Mouse (Mus musculus): ENCODE results near the gene Lrmda. TPM values are rescaled to one million over a fixed set of nuclear protein-coding genes. Genes with fewer than 3 reads are reported as not detected.

Lrmda gene
- polyA plus RNA-seq, 1 experiment from 2014 or later: 0.53 TPM

DNA sequence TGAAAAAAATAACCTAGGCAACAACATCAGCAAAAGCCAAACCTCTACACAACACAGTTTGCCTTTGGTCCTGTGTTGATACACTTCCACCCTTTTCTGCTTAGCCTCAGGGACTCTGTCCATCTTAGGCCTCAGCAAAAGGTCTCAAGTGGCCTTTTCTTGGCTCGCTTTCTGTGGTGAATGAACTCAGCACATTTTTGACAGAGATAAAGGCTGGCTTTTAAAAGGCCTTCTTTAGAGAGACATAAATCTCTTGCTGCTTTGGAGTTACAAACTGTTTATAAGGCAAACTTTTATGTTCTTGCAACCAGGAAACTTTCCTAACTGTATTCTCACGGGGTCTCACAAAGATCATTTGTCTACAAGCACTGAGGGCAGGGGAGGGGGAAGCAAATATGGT is 967.2 kb downstream of the Lrmda start:
- Histone ChIP-seq H3K4me2 (replicated peaks; ENCODE audit: low read depth, low read length) (no peak overlapping the region), H3K4me1 (ENCODE audit: control insufficient read depth, insufficient read depth, low read length) (no peaks in the 10 kb centered on the region), H3K4me3 (ENCODE audit: low read length) (no peak overlapping the region), H3K9ac (ENCODE audit: low read depth, low read length) (no peak overlapping the region), H3K27ac (ENCODE audit: low read depth, low read length) (no peak overlapping the region), H3K27me3 (ENCODE audit: control insufficient read depth, insufficient read depth, low read length) (no peaks in the 10 kb centered on the region), H3K9me3 (ENCODE audit: control insufficient read depth, low read length) (no peaks in the 10 kb centered on the region), H3K36me3 (ENCODE audit: control insufficient read depth, insufficient read depth, low read length) (no peaks in the 10 kb centered on the region)
- ATAC-seq (ENCODE audit: low FRiP score, low TSS enrichment): no peak
- WGBS: 51% methylated on average over 2 of the region's 2 CpGs

DNA sequence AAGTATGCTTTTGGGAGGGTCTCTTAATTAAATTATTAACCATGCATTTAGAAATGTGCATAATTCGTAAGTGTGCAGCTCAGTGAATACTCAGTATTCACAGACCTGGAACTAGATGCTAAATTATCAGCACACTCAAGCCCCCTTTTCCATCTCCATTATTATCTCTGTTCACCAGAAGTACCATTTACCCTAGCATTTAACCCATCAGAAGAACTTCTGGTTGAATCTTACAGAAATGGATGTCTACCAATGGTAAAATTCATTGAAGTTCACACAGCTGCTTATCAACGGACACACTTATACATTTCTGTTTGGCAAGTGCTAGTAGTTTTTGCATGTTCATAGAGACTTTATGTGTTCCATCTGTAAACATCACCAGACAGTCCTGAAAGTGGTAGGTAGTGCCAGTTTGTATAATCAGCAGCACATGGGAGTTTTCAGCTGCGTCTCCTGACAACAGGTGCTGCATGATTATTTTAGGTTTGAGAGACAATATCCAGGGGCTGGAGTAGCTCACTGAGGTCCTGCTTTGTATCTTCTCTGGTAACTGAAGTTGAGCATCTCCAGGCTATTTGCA is 968.7 kb downstream of the Lrmda start:
- H3K4me3 ChIP-seq (ENCODE audit: low read length): no peak overlapping the region
- no peak overlapping the region for H3K4me2 ChIP-seq (replicated peaks; ENCODE audit: low read depth, low read length)
- H3K4me1 ChIP-seq (ENCODE audit: control insufficient read depth, insufficient read depth, low read length): no peaks in the 10 kb centered on the region
- 90% methylated on average over 3 of the region's 3 CpGs for WGBS
- no peak overlapping the region for H3K9ac ChIP-seq (ENCODE audit: low read depth, low read length)
- no peaks in the 10 kb centered on the region for H3K9me3 ChIP-seq (ENCODE audit: control insufficient read depth, low read length)
- H3K27ac ChIP-seq (ENCODE audit: low read depth, low read length): no peak overlapping the region
- no peak for ATAC-seq (ENCODE audit: low FRiP score, low TSS enrichment)
- no peaks in the 10 kb centered on the region for H3K27me3 ChIP-seq (ENCODE audit: control insufficient read depth, insufficient read depth, low read length)
- H3K36me3 ChIP-seq (ENCODE audit: control insufficient read depth, insufficient read depth, low read length): no peaks in the 10 kb centered on the region

DNA sequence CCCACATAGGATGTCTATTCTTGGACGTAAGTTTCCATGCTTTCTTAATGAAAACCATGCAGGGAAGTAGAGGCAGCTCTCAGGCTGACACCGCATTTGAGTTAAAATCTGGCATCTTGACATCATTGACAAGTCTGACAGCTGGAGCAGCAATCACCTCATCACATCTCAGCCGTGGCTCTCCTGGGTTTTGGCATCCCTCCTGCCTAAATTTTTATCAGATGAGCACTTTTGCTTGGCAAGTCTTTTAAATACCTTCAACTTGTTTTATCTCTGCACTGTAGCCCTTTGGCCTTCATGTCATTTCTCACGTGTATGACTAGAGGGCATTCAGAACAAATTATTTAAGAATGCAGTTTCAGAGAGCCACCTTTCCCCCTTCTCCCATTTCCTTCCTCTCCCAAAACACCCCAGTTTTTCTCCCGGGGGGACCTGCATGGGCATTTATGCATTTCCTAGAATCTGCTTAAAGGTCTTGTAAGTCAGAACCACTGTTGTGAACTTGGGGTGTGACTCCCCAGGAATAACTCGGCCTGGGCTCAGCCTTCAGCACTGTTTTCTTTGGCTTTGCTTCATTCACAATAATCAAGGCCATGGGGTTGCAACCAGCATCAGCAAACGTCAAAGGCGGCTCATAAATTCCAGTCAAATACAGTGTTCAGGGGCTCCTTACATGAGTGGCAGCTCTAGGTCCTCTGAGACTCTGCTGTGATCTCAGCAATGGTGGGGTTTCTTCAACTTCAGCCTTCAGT is 975.8 kb downstream of the Lrmda start:
- no peaks in the 10 kb centered on the region for H3K36me3 ChIP-seq (ENCODE audit: control insufficient read depth, insufficient read depth, low read length)
- 0 out of 2 replicates have a peak, but pooled peaks have one; percentile 35 for ATAC-seq (ENCODE audit: low FRiP score, low TSS enrichment)
- H3K4me3 ChIP-seq (ENCODE audit: low read length): no peak overlapping the region
- WGBS: 53% methylated on average over 8 of the region's 8 CpGs
- H3K4me2 ChIP-seq (replicated peaks; ENCODE audit: low read depth, low read length): no peak overlapping the region
- H3K4me1 ChIP-seq (ENCODE audit: control insufficient read depth, insufficient read depth, low read length): no peaks in the 10 kb centered on the region; the same call in 1 of the 2 replicates
- no peaks in the 10 kb centered on the region for H3K9me3 ChIP-seq (ENCODE audit: control insufficient read depth, low read length)
- no peaks in the 10 kb centered on the region for H3K27me3 ChIP-seq (ENCODE audit: control insufficient read depth, insufficient read depth, low read length)
- no peak overlapping the region for H3K9ac ChIP-seq (ENCODE audit: low read depth, low read length)
- no peak overlapping the region for H3K27ac ChIP-seq (ENCODE audit: low read depth, low read length)

DNA sequence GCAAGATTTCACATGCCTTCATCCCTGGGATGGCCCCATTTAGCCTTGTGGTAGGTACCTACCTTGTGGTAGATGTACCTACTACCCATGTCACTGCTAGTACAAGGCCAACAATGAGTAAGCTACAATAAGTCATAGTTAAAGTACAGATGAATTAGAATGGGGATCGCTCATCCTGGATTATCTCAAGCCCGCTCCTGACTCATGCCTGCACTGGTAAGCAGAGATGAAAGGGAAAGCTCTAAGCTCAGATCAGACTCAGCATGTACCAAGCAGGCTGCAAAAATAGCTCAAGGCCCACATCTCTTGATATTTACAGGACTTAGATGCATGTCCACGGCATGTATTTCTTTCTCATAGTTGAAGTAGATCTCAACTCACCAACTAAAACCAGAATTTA is 979.4 kb downstream of the Lrmda start:
- ATAC-seq (ENCODE audit: low FRiP score, low TSS enrichment): no peak
- H3K4me1 ChIP-seq (ENCODE audit: control insufficient read depth, insufficient read depth, low read length): no peaks in the 10 kb centered on the region; the same call in 1 of the 2 replicates
- no peak overlapping the region for H3K9ac ChIP-seq (ENCODE audit: low read depth, low read length)
- no peak overlapping the region for H3K4me3 ChIP-seq (ENCODE audit: low read length)
- H3K27me3 ChIP-seq (ENCODE audit: control insufficient read depth, insufficient read depth, low read length): no peaks in the 10 kb centered on the region
- no peaks in the 10 kb centered on the region for H3K36me3 ChIP-seq (ENCODE audit: control insufficient read depth, insufficient read depth, low read length)
- no peak overlapping the region for H3K4me2 ChIP-seq (replicated peaks; ENCODE audit: low read depth, low read length)
- no peak overlapping the region for H3K27ac ChIP-seq (ENCODE audit: low read depth, low read length)
- no peaks in the 10 kb centered on the region for H3K9me3 ChIP-seq (ENCODE audit: control insufficient read depth, low read length)
- 92% methylated on average over 3 of the region's 3 CpGs for WGBS

DNA sequence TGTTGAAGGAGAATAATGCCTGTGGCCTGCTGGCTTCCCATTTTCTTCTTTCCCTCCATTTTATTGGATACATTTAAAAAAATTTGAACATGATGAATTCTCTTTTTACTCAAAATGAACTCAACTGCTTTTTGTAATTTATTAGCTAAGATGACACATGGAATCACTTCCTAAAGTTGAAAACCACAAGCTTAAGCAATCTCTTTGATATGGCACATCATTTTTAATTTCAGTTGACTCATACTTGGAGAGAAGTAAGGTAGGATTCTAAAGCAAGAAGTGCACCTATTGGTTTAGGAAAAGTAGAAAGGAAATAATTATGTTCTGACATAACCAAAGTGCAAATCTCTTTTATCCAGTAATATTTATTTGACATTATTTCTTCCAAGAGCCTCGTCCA is 992.5 kb downstream of the Lrmda start:
- Histone ChIP-seq H3K9me3 (ENCODE audit: control insufficient read depth, low read length) (no peaks in the 10 kb centered on the region), H3K4me3 (ENCODE audit: low read length) (no peak overlapping the region), H3K4me2 (replicated peaks; ENCODE audit: low read depth, low read length) (no peak overlapping the region), H3K4me1 (ENCODE audit: control insufficient read depth, insufficient read depth, low read length) (peaks cover 18% of the 10 kb centered on the region), H3K27ac (ENCODE audit: low read depth, low read length) (no peak overlapping the region), H3K9ac (ENCODE audit: low read depth, low read length) (no peak overlapping the region), H3K27me3 (ENCODE audit: control insufficient read depth, insufficient read depth, low read length) (no peaks in the 10 kb centered on the region), H3K36me3 (ENCODE audit: control insufficient read depth, insufficient read depth, low read length) (no peaks in the 10 kb centered on the region)
- no peak for ATAC-seq (ENCODE audit: low FRiP score, low TSS enrichment)
- WGBS: 85% methylated on average over 1 of the region's 1 CpGs

DNA sequence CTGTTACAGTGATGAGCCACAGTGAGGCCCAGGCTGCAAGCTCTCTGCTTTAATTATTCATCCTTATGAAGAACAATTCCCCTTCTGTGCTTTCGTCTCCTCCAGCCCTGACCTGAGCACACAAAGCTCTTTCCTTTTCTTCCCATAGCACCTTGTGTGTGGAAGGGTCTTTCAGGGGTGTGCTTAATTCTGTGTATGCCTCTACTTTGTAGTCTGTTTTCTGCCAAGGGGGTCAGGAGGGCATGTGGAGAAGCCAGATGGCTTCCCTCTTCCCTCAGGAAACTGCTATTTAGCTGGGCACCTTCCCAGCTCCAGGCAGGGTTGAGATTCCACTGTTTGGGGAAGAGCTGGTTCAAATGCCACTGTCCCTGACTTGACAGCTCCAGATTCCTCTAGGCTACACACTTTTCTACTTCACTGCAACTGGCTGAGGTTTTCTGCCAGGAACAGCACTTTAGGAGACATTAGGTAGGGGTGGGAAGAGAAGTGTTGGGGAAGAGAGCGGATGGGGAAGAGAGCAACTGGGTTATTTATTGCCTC is 995.3 kb downstream of the Lrmda start:
- H3K9ac ChIP-seq (ENCODE audit: low read depth, low read length): no peak overlapping the region
- no peak overlapping the region for H3K4me3 ChIP-seq (ENCODE audit: low read length)
- no peaks in the 10 kb centered on the region for H3K36me3 ChIP-seq (ENCODE audit: control insufficient read depth, insufficient read depth, low read length)
- WGBS: 10% methylated on average over 2 of the region's 2 CpGs
- H3K4me2 ChIP-seq (replicated peaks; ENCODE audit: low read depth, low read length): no peak overlapping the region; the same call in 1 of the 2 replicates
- H3K9me3 ChIP-seq (ENCODE audit: control insufficient read depth, low read length): no peaks in the 10 kb centered on the region
- peaks cover 18% of the 10 kb centered on the region for H3K4me1 ChIP-seq (ENCODE audit: control insufficient read depth, insufficient read depth, low read length)
- H3K27ac ChIP-seq (ENCODE audit: low read depth, low read length): peak overlapping the region; percentile 66
- no peaks in the 10 kb centered on the region for H3K27me3 ChIP-seq (ENCODE audit: control insufficient read depth, insufficient read depth, low read length)
- ATAC-seq (ENCODE audit: low FRiP score, low TSS enrichment): peak; percentile 78; the same call in 1 of the 2 replicates

DNA sequence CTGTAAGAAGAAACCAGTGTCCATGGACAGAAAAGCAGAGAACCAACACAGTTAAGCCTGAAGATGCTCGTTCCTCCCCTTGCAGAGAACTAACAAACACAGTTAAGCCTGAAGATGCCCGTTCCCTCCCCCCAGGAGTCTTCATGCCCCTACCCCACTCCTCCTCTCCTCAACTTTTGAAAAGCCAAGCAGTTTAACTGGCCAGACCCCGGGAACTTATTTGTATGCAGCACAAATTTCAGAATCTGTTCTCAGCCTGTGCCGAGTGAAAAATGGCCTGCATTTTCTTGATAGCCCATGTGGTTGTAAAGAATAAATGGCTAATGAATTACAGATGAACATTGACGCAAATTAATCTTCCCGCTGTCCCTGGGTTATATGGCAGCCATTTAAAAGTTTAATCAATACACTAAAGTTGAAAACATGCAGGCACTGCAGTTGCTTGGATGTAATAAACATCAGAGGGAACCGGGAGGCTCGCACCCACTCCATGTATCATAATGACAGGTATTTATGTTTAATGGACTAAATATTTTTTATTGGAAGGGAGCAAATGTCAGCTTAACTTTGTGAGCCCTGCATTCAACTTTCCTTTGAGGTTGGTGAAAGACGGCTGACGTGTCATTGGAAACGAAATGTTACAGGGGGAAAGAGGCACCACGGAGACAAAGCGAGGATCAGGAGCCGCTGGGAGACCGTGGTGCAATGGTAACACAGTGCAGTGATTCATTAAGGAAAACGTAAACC is 996.0 kb downstream of the Lrmda start:
- Histone ChIP-seq H3K36me3 (ENCODE audit: control insufficient read depth, insufficient read depth, low read length) (no peaks in the 10 kb centered on the region), H3K4me3 (ENCODE audit: low read length) (no peak overlapping the region), H3K4me1 (ENCODE audit: control insufficient read depth, insufficient read depth, low read length) (peaks cover 18% of the 10 kb centered on the region), H3K9me3 (ENCODE audit: control insufficient read depth, low read length) (no peaks in the 10 kb centered on the region), H3K9ac (ENCODE audit: low read depth, low read length) (no peak overlapping the region), H3K27me3 (ENCODE audit: control insufficient read depth, insufficient read depth, low read length) (no peaks in the 10 kb centered on the region), H3K27ac (ENCODE audit: low read depth, low read length) (peak overlapping the region; percentile 66), H3K4me2 (replicated peaks; ENCODE audit: low read depth, low read length) (no peak overlapping the region; the same call in 1 of the 2 replicates)
- ATAC-seq (ENCODE audit: low FRiP score, low TSS enrichment): peak; percentile 80; the same call in 1 of the 2 replicates
- 22% methylated on average over 16 of the region's 16 CpGs for WGBS

DNA sequence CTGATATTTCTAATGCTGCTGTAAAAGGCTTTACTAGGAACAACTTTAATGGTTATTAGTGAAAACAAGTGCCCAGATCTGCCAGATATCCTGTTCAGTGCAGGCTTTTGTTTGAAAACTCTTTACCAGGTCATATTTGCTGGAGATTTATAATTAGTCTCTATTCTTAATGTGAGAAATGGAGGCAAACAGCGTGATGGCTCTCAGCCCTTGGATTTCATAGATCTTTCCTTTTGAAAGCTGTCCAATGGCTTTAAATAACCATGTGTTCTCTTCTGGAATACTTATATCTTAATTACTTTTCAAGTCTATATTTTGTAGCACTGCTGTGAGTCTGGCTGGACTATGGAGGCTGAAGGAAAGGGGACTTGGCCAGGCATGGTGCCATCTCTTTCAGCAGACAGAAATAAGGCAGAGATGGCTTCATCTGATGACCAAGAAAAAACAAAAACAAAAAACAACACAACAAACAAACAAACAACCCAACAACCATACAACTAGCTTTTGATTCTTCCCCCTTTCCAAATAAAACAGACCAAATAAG is 996.6 kb downstream of the Lrmda start:
- H3K9ac ChIP-seq (ENCODE audit: low read depth, low read length): no peak overlapping the region
- peak overlapping the region; percentile 20; the same call in 1 of the 2 replicates for H3K27ac ChIP-seq (ENCODE audit: low read depth, low read length)
- ATAC-seq (ENCODE audit: low FRiP score, low TSS enrichment): no peak
- H3K4me3 ChIP-seq (ENCODE audit: low read length): no peak overlapping the region
- H3K4me1 ChIP-seq (ENCODE audit: control insufficient read depth, insufficient read depth, low read length): peaks cover 18% of the 10 kb centered on the region
- 50% methylated on average over 1 of the region's 1 CpGs for WGBS
- no peaks in the 10 kb centered on the region for H3K27me3 ChIP-seq (ENCODE audit: control insufficient read depth, insufficient read depth, low read length)
- no peaks in the 10 kb centered on the region for H3K9me3 ChIP-seq (ENCODE audit: control insufficient read depth, low read length)
- no peak overlapping the region; the same call in 1 of the 2 replicates for H3K4me2 ChIP-seq (replicated peaks; ENCODE audit: low read depth, low read length)
- H3K36me3 ChIP-seq (ENCODE audit: control insufficient read depth, insufficient read depth, low read length): no peaks in the 10 kb centered on the region

Measured in kidney, embryonic 14.5 days (tissue).